Mouse (Mus musculus): ENCODE measurements around the gene Tfcp2. TPM values are rescaled to one million over a fixed set of nuclear protein-coding genes. Genes with fewer than 3 reads are reported as not detected.
A peak's percentile ranks its signal among the peaks of the same experiment; 100 is the strongest.

Gene Tfcp2
- total RNA-seq (2022) = 10 to 100 TPM; 31.4 to 41.1 (median 36.5) TPM

- peak; percentile 99 for DNase-seq (ENCODE audit: low spot score in 2 of 2)
Observed at GRCm38 (mm10) chr15:100551326-100552307, at the start of gene Tfcp2. Gene Tfcp2, minus strand, starts transcription at chr15:100552008.

DNA sequence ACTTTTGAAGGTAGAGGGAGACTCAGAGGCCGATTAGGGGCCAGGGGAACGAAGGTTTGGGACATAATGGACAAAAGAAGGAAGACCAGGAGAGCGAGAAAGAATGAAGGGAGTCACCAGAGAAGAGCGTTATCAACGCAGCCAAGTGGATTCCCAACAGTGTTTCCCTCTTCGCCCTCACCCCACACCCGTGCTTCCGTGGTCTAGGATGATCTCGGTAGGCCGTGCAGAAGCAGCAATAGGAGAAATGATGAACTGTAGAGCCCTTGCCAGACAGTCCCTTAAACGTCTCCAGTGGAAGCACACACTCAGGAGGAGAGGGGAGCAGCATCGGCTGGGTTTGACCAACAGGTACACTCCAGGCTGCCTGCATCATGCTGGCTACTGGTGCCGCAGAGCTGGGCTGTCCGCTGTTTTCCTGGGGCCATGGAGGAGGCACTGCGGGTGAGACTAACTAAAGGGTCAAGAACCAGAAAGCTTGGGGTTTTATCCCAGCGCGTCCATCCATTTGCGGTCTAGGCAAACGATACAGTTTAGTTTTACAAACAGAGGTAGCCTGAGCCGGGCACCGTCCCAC is 49.0 kb upstream of the Tfcp2 start:
- DNase-seq (ENCODE audit: low spot score in 2 of 2) = no peak

GRCm38 (mm10) chr15:100600047-100600695 is 48.4 kb upstream of the Tfcp2 start:
- DNase-seq (ENCODE audit: low spot score in 2 of 2) = peak; percentile 47 to 58

- no peak for DNase-seq (ENCODE audit: low spot score in 2 of 2)
Observed at GRCm38 (mm10) chr15:100599276-100600046, 47.7 kb upstream of the Tfcp2 start, which contains the start of gene Pou6f1. Gene Pou6f1, minus strand, starts transcription at chr15:100599984.

DNA sequence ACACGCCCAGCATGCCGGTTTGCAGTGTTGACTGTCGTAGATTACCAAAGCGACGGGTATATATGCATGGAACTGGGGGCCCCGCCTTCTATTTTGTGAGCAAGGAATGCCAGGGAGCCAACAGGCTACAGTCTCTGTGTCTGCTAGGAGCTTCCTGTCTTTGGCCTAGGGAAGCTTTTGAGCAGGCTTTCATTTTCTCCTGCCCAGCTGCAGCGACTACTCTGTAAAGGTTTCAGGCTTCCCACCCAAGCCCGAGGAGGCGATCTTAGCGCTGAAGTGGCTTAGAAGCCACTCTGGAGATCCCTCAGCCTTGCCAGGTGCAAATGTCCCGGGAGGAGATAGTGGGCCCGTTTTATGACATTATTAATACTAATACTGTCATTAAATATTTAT is 47.1 kb upstream of the Tfcp2 start:
- no peak for DNase-seq (ENCODE audit: low spot score in 2 of 2)

GRCm38 (mm10) chr15:100598287-100598882 is 46.6 kb upstream of the Tfcp2 start:
- DNase-seq (ENCODE audit: low spot score in 2 of 2) = no peak

- no peak for DNase-seq (ENCODE audit: low spot score in 2 of 2)
Observed at GRCm38 (mm10) chr15:100592817-100593216, 41.0 kb upstream of the Tfcp2 start.

- no peak for DNase-seq (ENCODE audit: low spot score in 2 of 2)
Observed at GRCm38 (mm10) chr15:100590436-100590835, 38.6 kb upstream of the Tfcp2 start.

DNA sequence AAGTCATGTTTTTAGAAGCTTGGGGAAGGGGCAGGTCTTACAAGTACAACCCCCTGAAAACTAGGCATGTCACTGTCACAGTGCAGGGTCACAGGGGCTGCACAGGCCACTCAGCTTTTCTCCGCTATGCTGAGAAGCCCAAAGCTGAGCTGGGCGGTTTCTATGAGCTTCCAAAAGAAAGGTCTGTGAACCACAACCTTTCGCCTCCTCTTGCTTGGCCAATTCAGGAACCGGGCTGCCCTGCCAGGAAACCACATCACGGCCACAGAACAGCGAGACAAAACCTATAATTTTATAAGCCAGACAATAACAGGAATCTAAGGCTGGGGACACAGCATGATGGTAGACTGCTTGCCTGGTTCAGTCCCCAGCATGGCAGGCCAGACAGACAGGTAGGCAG is 36.5 kb upstream of the Tfcp2 start:
- DNase-seq (ENCODE audit: low spot score in 2 of 2) = no peak

GRCm38 (mm10) chr15:100587166-100587565 is 35.4 kb upstream of the Tfcp2 start:
- no peak for DNase-seq (ENCODE audit: low spot score in 2 of 2)

DNA sequence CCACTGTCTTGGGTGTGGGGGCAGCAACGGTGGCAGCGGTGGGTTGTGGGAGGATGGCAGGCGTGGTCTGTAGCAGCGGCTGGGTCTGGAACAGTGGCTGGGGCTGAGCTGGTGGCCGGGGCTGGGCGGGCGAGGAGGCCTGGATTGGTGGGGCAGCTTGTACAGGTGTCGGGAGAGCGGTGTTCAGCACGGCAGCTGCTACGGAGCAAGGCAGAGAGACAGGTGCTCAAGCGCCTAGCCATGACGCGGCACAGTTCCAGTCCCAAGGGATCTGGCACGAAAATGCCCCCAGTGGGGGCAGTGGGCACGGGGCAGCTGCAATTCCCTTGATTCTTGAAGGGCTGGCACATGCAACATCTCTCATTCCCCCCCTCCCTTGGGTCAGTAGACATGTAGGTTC is 34.1 kb upstream of the Tfcp2 start:
- DNase-seq (ENCODE audit: low spot score in 2 of 2) = no peak

- no peak for DNase-seq (ENCODE audit: low spot score in 2 of 2)
Observed at GRCm38 (mm10) chr15:100580108-100580507, 28.3 kb upstream of the Tfcp2 start.

DNA sequence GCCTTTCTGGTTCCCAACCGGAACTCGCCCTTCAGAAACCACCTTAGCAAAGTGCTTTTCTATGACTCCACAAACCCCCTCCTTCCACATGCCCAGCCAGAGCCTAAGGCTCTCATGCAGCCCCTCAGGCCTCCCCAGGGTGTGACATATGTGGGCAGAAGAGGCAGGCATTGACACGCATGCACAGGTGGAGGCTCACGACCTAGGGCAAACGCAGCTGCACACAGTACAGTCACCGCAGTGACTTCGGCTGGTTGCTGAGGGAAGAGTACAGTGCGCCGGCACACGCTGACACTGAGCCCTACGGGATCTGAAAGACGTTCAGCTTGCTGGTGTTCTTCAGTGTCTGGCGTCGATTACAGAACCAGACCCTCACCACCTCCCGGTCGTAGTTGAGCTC is 26.2 kb upstream of the Tfcp2 start:
- DNase-seq (ENCODE audit: low spot score in 2 of 2) = no peak

DNA sequence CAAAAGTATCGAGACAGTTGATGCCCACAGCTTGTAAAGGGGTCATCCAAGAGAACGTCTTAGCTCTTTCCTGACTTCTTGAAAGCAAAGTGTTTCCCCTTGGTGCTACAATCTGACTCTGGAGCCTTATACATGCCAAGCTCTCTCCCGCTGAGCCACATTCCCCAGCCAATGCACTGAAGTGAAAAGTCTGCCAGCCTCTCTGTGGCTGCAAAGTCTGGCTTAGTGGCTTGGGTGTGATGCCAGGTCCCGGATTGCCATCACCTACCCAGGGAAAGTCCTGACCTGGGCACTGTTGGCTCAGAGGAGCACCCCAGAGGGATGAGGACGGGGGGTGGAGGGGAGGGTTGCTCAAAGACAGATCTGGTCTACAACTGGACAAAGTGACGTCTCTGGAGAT is 25.0 kb upstream of the Tfcp2 start:
- no peak for DNase-seq (ENCODE audit: low spot score in 2 of 2)

DNA sequence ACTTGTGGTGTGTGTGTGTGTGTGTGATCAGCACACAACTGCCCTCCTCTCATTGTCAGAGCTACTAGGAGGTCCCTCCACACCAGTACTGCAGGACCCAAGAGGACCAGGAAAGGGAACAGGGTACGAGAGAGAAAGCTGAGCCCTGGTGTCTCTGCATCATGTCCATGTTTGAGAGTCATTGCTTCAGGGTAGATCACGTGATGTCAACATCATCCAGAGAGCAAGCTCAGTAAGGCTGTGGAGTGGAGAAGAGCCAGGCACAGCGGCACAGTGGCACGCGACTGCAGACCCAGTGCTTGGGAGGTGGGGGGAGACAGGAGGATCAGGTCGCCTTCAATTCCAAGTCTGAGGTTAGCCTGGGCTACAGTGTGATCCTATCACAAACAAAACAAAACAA is 24.6 kb upstream of the Tfcp2 start:
- DNase-seq (ENCODE audit: low spot score in 2 of 2) = no peak

DNA sequence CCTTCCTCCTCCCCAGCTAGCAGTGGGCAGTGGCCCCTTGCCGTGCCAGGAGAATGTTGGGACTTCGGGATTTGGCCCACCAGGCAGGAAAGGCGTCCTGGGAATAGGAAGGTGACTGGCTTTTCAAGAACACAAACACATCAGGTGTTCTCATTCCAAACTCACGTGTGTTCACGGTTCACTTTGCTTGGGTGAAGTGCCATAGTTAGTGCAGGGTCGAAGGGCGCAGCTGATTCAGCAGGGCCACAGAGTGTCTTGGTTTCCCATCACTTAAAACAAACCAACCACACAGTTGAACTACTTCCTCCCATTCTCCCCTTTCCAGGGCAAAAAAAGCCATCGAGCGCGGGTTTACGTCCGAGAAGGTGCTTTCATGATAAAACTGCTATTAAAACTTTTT is 23.6 kb upstream of the Tfcp2 start:
- no peak for DNase-seq (ENCODE audit: low spot score in 2 of 2)

DNA sequence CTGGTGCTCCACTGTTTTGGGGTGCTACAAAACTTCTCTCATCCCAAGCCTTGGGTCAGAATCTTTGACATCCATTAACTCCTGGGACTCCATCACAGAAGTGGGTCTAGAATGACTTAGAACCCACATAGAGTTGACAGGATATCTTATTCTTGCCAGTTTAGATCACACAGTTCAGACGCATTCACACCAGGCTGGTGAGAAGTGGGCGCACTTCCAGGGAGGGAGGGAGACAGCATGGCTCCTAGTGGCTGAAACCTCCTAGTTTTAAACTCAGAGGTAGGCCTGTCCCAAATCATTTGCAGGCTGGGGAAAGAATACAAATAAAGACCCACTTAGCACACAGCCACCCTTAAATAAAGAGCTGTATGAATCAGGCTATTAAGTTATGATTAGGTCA is 22.6 kb upstream of the Tfcp2 start:
- no peak for DNase-seq (ENCODE audit: low spot score in 2 of 2)

- no peak for DNase-seq (ENCODE audit: low spot score in 2 of 2)
Observed at GRCm38 (mm10) chr15:100573946-100574345, 22.1 kb upstream of the Tfcp2 start.

DNA sequence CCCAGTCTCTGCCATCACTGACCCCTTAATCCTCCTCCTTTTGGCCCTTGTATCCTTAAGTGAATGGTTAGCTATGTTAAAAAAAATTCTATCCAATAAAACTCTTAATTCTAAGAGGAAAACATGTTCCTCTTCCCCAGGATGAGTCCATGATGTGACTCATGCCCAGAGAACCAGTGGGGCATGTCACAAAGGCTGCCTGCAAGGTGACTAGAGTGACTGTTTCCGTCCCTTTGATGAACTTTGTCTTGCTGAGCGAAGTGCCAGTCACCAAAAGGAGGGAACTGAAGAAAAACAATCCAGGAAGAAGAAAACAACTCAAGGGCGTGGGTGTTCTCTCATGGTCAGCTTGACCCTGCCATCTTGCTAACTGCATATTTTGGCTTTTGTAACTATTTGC is 17.4 kb upstream of the Tfcp2 start:
- DNase-seq (ENCODE audit: low spot score in 2 of 2) = no peak

- no peak for DNase-seq (ENCODE audit: low spot score in 2 of 2)
Observed at GRCm38 (mm10) chr15:100566531-100566930, 14.7 kb upstream of the Tfcp2 start.

All from layer of hippocampus, adult 8-10 months (tissue).